Mouse (Mus musculus): ENCODE measurements at regions not wholly inside any gene's neighbourhood (a gene's known extent, or its start where the extent isn't known, plus 50 kb on each side); places are given as distances from the start of the nearest gene placed in this dataset.

- CTCF ChIA-PET: no interaction called here
Observed at GRCm38 (mm10) chr4:87386835-87387234, 156.6 kb upstream of the Slc24a2 start.

- CTCF ChIA-PET: no interaction called here
Observed at GRCm38 (mm10) chr4:87386271-87386670, 156.0 kb upstream of the Slc24a2 start.

- CTCF ChIA-PET: interaction anchor here (0.7 kb wide), 1 partner anchor 1328 kb away, joined by 7 read pairs; no protein-coding TSS in a partner anchor
Observed at GRCm38 (mm10) chr4:87385221-87385739, 155.0 kb upstream of the Slc24a2 start.

- CTCF ChIA-PET: interaction anchor here (0.6 kb wide), 1 partner anchor 1127 kb away, joined by 3 read pairs; no protein-coding TSS in a partner anchor
Observed at GRCm38 (mm10) chr4:87384469-87385044, 154.3 kb upstream of the Slc24a2 start.

- CTCF ChIA-PET: no interaction called here
Observed at GRCm38 (mm10) chr4:87380716-87381115, 150.4 kb upstream of the Slc24a2 start.

GRCm38 (mm10) chr4:87379516-87380173 lies 149.4 kb upstream of the Slc24a2 start:
- CTCF ChIA-PET: no interaction called here

GRCm38 (mm10) chr4:87371960-87372359 lies 141.7 kb upstream of the Slc24a2 start:
- CTCF ChIA-PET: no interaction called here

- CTCF ChIA-PET: no interaction called here
Observed at GRCm38 (mm10) chr4:87369626-87370234, 139.5 kb upstream of the Slc24a2 start.

- CTCF ChIA-PET: interaction anchor here (0.6 to 1.3 kb wide), 2 partner anchors 330 to 983 kb away, joined by 4 read pairs; no protein-coding TSS in a partner anchor
Observed at GRCm38 (mm10) chr4:87368413-87369160, 138.3 kb upstream of the Slc24a2 start.

- CTCF ChIA-PET: interaction anchor here (1.3 kb wide), 1 partner anchor 983 kb away, joined by 4 read pairs; no protein-coding TSS in a partner anchor
Observed at GRCm38 (mm10) chr4:87367732-87368412, 137.6 kb upstream of the Slc24a2 start.

GRCm38 (mm10) chr4:87362201-87362600 lies 131.9 kb upstream of the Slc24a2 start:
- CTCF ChIA-PET: no interaction called here

- CTCF ChIA-PET: no interaction called here
Observed at GRCm38 (mm10) chr4:87359483-87359882, 129.2 kb upstream of the Slc24a2 start.

GRCm38 (mm10) chr4:87359004-87359403 lies 128.7 kb upstream of the Slc24a2 start:
- CTCF ChIA-PET: no interaction called here

GRCm38 (mm10) chr4:87332968-87333367 lies 102.7 kb upstream of the Slc24a2 start:
- CTCF ChIA-PET: no interaction called here

- CTCF ChIA-PET: no interaction called here
Observed at GRCm38 (mm10) chr4:87329136-87329535, 98.9 kb upstream of the Slc24a2 start.

GRCm38 (mm10) chr4:87321726-87322349 lies 91.6 kb upstream of the Slc24a2 start:
- CTCF ChIA-PET: no interaction called here

- CTCF ChIA-PET: no interaction called here
Observed at GRCm38 (mm10) chr4:87298129-87298528, 67.9 kb upstream of the Slc24a2 start.

- CTCF ChIA-PET: no interaction called here
Observed at GRCm38 (mm10) chr4:87294538-87294937, 64.3 kb upstream of the Slc24a2 start.
